Mouse (Mus musculus) olfactory bulb, adult 2 months (tissue): ENCODE results near the gene Stx4a. TPM values are rescaled to one million over a fixed set of nuclear protein-coding genes. Genes with fewer than 3 reads are reported as not detected.
A peak's percentile ranks its signal among the peaks of the same experiment; 100 is the strongest.

Experiments used
- H3K27ac ChIP-seq: fragments of 200-500 bp; 2 replicates; pipeline ENCODE4 v1.5.1; 2012; ENCODE audit warnings: low read depth, low read length; ENCODE audit not compliant: insufficient read depth
- H3K4me1 ChIP-seq: fragments of 200-500 bp; 2 replicates; pipeline ENCODE4 v1.6.1; 2012; ENCODE audit warnings: low read length; ENCODE audit not compliant: control insufficient read depth, insufficient read depth
- H3K4me3 ChIP-seq: fragments of 200-500 bp; 2 replicates; pipeline ENCODE4 v1.5.1; 2012; ENCODE audit warnings: mild to moderate bottlenecking, low read depth, low read length, moderate library complexity; ENCODE audit not compliant: insufficient read depth
- CTCF ChIP-seq: fragments of 200-500 bp; IDR thresholded peaks from 2 replicates; pipeline ENCODE4 v1.5.1; 2012; ENCODE audit warnings: low read depth, mild to moderate bottlenecking, low read length, moderate library complexity; ENCODE audit not compliant: insufficient read depth
- POLR2A ChIP-seq: fragments of 200-500 bp; IDR thresholded peaks from 2 replicates; pipeline ENCODE4 v1.6.1; 2012; ENCODE audit warnings: mild to moderate bottlenecking, low read depth, low read length, moderate library complexity; ENCODE audit not compliant: insufficient read depth
- WGBS: fragments of 180-500 bp; shearing (Covaris S2); methylation state at CpG from one replicate; pipeline ENCODE4 v1.1.7; 2018; 5-methylcytosine and 5-hydroxymethylcytosine counted together
- polyA plus RNA-seq: library from polyadenylated mRNA; stranded (reverse); fragments of >200 nt; gene quantifications from 2 replicates; pipeline ENCODE4 v1.2.4, GENCODE M21; 2012; ENCODE audit warnings: low replicate concordance; ENCODE audit not compliant: missing spikeins, insufficient read depth, insufficient read length

Gene Stx4a
- polyA plus RNA-seq, 1 experiment = not detected

DNA sequence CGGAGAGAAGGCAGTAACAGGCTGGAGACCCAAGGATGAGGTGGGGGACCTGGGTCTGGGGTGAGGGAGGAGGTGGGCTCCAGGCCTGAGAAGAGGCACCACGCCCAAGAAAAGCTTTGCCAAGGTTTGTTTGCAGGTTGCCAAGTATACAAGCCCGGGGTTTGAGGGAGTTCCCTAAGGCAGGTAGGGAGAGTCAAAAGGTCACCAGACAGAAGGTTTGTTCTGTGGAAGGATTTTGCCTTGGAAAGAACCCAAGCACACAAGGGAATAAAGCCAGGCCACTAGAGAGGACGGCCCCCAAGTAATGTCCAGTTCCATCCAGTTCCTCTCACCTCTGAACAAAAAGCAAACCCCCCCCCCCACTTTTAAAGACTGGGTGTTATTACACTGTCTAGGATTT, 12.9 kb upstream of the Stx4a start:
- Histone ChIP-seq H3K4me1 (peaks cover 36% of the 10 kb centered on the region), H3K27ac (no peak overlapping the region), H3K4me3 (no peak overlapping the region)
- WGBS = 78% methylated on average over 4 of the region's 4 CpGs
- TF ChIP-seq POLR2A = no peak
- TF ChIP-seq CTCF = no peak

GRCm38 (mm10) chr7:127812292-127812691, 11.8 kb upstream of the Stx4a start:
- Histone ChIP-seq H3K27ac (no peak overlapping the region), H3K4me1 (peaks cover 46% of the 10 kb centered on the region), H3K4me3 (no peak overlapping the region)
- TF ChIP-seq CTCF (no peak), POLR2A (no peak)
- WGBS = 75% methylated on average over 3 of the region's 3 CpGs

GRCm38 (mm10) chr7:127813821-127814220, 10.3 kb upstream of the Stx4a start:
- Histone ChIP-seq H3K27ac (peak overlapping the region; percentile 84), H3K4me3 (no peak overlapping the region), H3K4me1 (peaks cover 50% of the 10 kb centered on the region)
- WGBS = 22% methylated on average over 4 of the region's 4 CpGs
- TF ChIP-seq POLR2A (no peak), CTCF (no peak)

- Histone ChIP-seq H3K4me3 (no peak overlapping the region), H3K27ac (peak overlapping the region; percentile 84), H3K4me1 (peaks cover 54% of the 10 kb centered on the region)
- 17% methylated on average over 19 of the region's 19 CpGs for WGBS
- no peak for TF ChIP-seq CTCF
- no peak for TF ChIP-seq POLR2A
Observed at GRCm38 (mm10) chr7:127814241-127814921, 9.7 kb upstream of the Stx4a start.

GRCm38 (mm10) chr7:127815116-127815665, 8.9 kb upstream of the Stx4a start:
- WGBS = 82% methylated on average over 15 of the region's 15 CpGs
- H3K4me1 ChIP-seq = peaks cover 55% of the 10 kb centered on the region
- TF ChIP-seq POLR2A (no peak), CTCF (no peak)
- H3K27ac ChIP-seq = peak overlapping the region; percentile 64
- no peak overlapping the region for H3K4me3 ChIP-seq

GRCm38 (mm10) chr7:127815954-127816821, 7.9 kb upstream of the Stx4a start:
- H3K27ac ChIP-seq = peak overlapping the region; percentile 66
- 21% methylated on average over 15 of the region's 15 CpGs for WGBS

DNA sequence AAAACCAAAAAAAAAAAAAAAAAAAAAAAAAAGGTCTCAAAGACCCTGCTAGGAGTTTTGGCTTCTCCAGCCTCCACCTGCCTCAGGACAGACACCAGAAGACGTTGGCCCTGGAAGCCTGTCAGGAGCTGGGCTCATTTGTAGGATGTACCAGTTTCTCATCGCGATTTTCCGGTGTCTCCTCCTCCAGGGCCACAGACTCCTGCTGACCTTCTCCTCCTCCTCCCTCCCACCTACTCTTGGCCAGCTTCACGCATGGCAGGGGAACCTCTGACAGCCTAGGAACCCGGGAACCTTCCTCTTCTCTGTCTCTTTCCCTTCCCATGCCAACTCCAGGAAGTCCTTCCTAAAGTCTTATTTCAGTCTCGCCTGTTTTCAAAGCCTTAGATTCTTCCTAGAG, 7.0 kb upstream of the Stx4a start:
- 39% methylated on average over 7 of the region's 7 CpGs for WGBS
- Histone ChIP-seq H3K27ac (peak overlapping the region; percentile 78), H3K4me3 (no peak overlapping the region), H3K4me1 (peaks cover 57% of the 10 kb centered on the region)
- no peak for TF ChIP-seq POLR2A

More at GRCm38 (mm10) chr7:127815954-127816821, 7.9 kb upstream of the Stx4a start:
- TF ChIP-seq CTCF (peak; percentile 17; the same call in 1 of the 2 replicates), POLR2A (no peak)
- Histone ChIP-seq H3K4me1 (peaks cover 56% of the 10 kb centered on the region), H3K4me3 (no peak overlapping the region)

GRCm38 (mm10) chr7:127817776-127818175, 6.3 kb upstream of the Stx4a start:
- TF ChIP-seq CTCF (no peak), POLR2A (no peak)

DNA sequence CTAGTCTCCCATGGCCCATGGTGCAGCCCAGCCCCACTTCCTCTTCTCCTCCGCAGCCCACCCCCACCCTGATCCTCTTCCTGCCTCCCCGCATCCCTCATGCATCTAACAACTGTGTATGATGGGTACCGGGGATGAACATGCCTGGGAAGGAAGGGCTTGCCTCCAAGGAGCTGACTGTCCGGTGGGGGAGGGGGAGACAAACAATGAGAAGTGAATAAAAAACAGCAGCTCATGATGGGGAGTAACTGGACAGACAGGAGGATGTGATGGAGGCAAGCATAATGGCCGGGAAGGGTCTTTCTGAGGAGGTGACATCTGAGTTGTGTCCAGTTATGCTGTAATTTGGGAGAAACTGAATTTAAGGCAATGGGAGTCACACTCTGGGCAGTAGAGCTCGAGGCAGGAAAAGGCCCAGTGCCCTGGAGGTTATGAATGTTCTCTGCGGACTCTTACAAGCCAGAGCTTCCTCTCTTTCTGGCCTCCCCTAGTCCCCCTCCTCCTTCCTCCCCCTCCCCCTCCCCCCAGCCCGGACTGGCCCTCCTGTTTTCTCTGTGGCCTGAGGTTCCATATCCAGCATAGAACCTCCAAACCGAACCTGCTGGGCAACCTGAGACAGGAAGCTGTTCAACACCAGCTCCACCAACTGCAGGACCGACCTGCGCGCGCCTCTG, 3.1 kb upstream of the Stx4a start:
- WGBS = 58% methylated on average over 13 of the region's 13 CpGs
- Histone ChIP-seq H3K4me3 (peak overlapping the region; percentile 33; the same call in 1 of the 2 replicates), H3K27ac (no peak overlapping the region), H3K4me1 (peaks cover 46% of the 10 kb centered on the region)
- TF ChIP-seq CTCF (no peak), POLR2A (no peak)

More at GRCm38 (mm10) chr7:127817776-127818175, 6.3 kb upstream of the Stx4a start:
- no peak overlapping the region for H3K4me3 ChIP-seq
- peak overlapping the region; percentile 78 for H3K27ac ChIP-seq
- peaks cover 53% of the 10 kb centered on the region for H3K4me1 ChIP-seq
- 63% methylated on average over 5 of the region's 5 CpGs for WGBS
